Mouse (Mus musculus): ENCODE data around the gene Bid. TPM values are rescaled to one million over a fixed set of nuclear protein-coding genes. Genes with fewer than 3 reads are reported as not detected.

Gene Bid
- polyA plus RNA-seq, 1 experiment from 2014 or later: 25.1 TPM

- ATAC-seq (ENCODE audit: low FRiP score, low TSS enrichment): no peak
- H3K27me3 ChIP-seq (ENCODE audit: control insufficient read depth, insufficient read depth, low read length): no peaks in the 10 kb centered on the region
- no peak overlapping the region for H3K9ac ChIP-seq (ENCODE audit: low read depth, low read length)
- peaks cover 24% of the 10 kb centered on the region; the same call in 1 of the 2 replicates for H3K36me3 ChIP-seq (ENCODE audit: control insufficient read depth, insufficient read depth, low read length)
- H3K4me1 ChIP-seq (ENCODE audit: control insufficient read depth, insufficient read depth, low read length): no peaks in the 10 kb centered on the region
- H3K9me3 ChIP-seq (ENCODE audit: control insufficient read depth, low read length): no peaks in the 10 kb centered on the region
- WGBS: 94% methylated on average over 6 of the region's 6 CpGs
- H3K27ac ChIP-seq (ENCODE audit: low read depth, low read length): no peak overlapping the region
- no peak overlapping the region for H3K4me3 ChIP-seq (ENCODE audit: low read length)
- H3K4me2 ChIP-seq (replicated peaks; ENCODE audit: low read depth, low read length): no peak overlapping the region
Observed at GRCm38 (mm10) chr6:120952475-120952874, 35.8 kb upstream of the Bid start.

GRCm38 (mm10) chr6:120951311-120951710 lies 34.7 kb upstream of the Bid start:
- 90% methylated on average over 6 of the region's 6 CpGs for WGBS
- peaks cover 17% of the 10 kb centered on the region; the same call in 1 of the 2 replicates for H3K36me3 ChIP-seq (ENCODE audit: control insufficient read depth, insufficient read depth, low read length)
- ATAC-seq (ENCODE audit: low FRiP score, low TSS enrichment): no peak
- H3K4me1 ChIP-seq (ENCODE audit: control insufficient read depth, insufficient read depth, low read length): no peaks in the 10 kb centered on the region
- no peaks in the 10 kb centered on the region for H3K27me3 ChIP-seq (ENCODE audit: control insufficient read depth, insufficient read depth, low read length)
- H3K9me3 ChIP-seq (ENCODE audit: control insufficient read depth, low read length): no peaks in the 10 kb centered on the region
- H3K4me2 ChIP-seq (replicated peaks; ENCODE audit: low read depth, low read length): no peak overlapping the region
- no peak overlapping the region for H3K9ac ChIP-seq (ENCODE audit: low read depth, low read length)
- no peak overlapping the region for H3K27ac ChIP-seq (ENCODE audit: low read depth, low read length)
- no peak overlapping the region for H3K4me3 ChIP-seq (ENCODE audit: low read length)

GRCm38 (mm10) chr6:120945510-120945909 lies 28.9 kb upstream of the Bid start:
- Histone ChIP-seq H3K4me1 (ENCODE audit: control insufficient read depth, insufficient read depth, low read length) (no peaks in the 10 kb centered on the region), H3K4me3 (ENCODE audit: low read length) (no peak overlapping the region), H3K36me3 (ENCODE audit: control insufficient read depth, insufficient read depth, low read length) (peaks cover 8% of the 10 kb centered on the region; the same call in 1 of the 2 replicates), H3K27me3 (ENCODE audit: control insufficient read depth, insufficient read depth, low read length) (no peaks in the 10 kb centered on the region), H3K27ac (ENCODE audit: low read depth, low read length) (no peak overlapping the region), H3K9ac (ENCODE audit: low read depth, low read length) (no peak overlapping the region), H3K4me2 (replicated peaks; ENCODE audit: low read depth, low read length) (no peak overlapping the region), H3K9me3 (ENCODE audit: control insufficient read depth, low read length) (no peaks in the 10 kb centered on the region)
- no peak for ATAC-seq (ENCODE audit: low FRiP score, low TSS enrichment)
- 92% methylated on average over 9 of the region's 9 CpGs for WGBS

GRCm38 (mm10) chr6:120943964-120944363 lies 27.3 kb upstream of the Bid start:
- Histone ChIP-seq H3K36me3 (ENCODE audit: control insufficient read depth, insufficient read depth, low read length) (no peaks in the 10 kb centered on the region; the same call in 1 of the 2 replicates), H3K4me3 (ENCODE audit: low read length) (no peak overlapping the region), H3K4me1 (ENCODE audit: control insufficient read depth, insufficient read depth, low read length) (no peaks in the 10 kb centered on the region), H3K27me3 (ENCODE audit: control insufficient read depth, insufficient read depth, low read length) (no peaks in the 10 kb centered on the region), H3K27ac (ENCODE audit: low read depth, low read length) (no peak overlapping the region), H3K4me2 (replicated peaks; ENCODE audit: low read depth, low read length) (no peak overlapping the region), H3K9me3 (ENCODE audit: control insufficient read depth, low read length) (no peaks in the 10 kb centered on the region), H3K9ac (ENCODE audit: low read depth, low read length) (no peak overlapping the region)
- no peak for ATAC-seq (ENCODE audit: low FRiP score, low TSS enrichment)
- WGBS: 93% methylated on average over 5 of the region's 5 CpGs

- Histone ChIP-seq H3K27ac (ENCODE audit: low read depth, low read length) (no peak overlapping the region), H3K4me2 (replicated peaks; ENCODE audit: low read depth, low read length) (no peak overlapping the region), H3K27me3 (ENCODE audit: control insufficient read depth, insufficient read depth, low read length) (no peaks in the 10 kb centered on the region), H3K9me3 (ENCODE audit: control insufficient read depth, low read length) (no peaks in the 10 kb centered on the region), H3K4me3 (ENCODE audit: low read length) (no peak overlapping the region), H3K4me1 (ENCODE audit: control insufficient read depth, insufficient read depth, low read length) (no peaks in the 10 kb centered on the region), H3K36me3 (ENCODE audit: control insufficient read depth, insufficient read depth, low read length) (no peaks in the 10 kb centered on the region; the same call in 1 of the 2 replicates), H3K9ac (ENCODE audit: low read depth, low read length) (no peak overlapping the region)
- no peak for ATAC-seq (ENCODE audit: low FRiP score, low TSS enrichment)
- 74% methylated on average over 10 of the region's 10 CpGs for WGBS
Observed at GRCm38 (mm10) chr6:120943551-120943950, 26.9 kb upstream of the Bid start.

- Histone ChIP-seq H3K27ac (ENCODE audit: low read depth, low read length) (no peak overlapping the region), H3K4me1 (ENCODE audit: control insufficient read depth, insufficient read depth, low read length) (no peaks in the 10 kb centered on the region), H3K27me3 (ENCODE audit: control insufficient read depth, insufficient read depth, low read length) (no peaks in the 10 kb centered on the region), H3K4me3 (ENCODE audit: low read length) (no peak overlapping the region), H3K9ac (ENCODE audit: low read depth, low read length) (no peak overlapping the region), H3K36me3 (ENCODE audit: control insufficient read depth, insufficient read depth, low read length) (no peaks in the 10 kb centered on the region; the same call in 1 of the 2 replicates), H3K4me2 (replicated peaks; ENCODE audit: low read depth, low read length) (no peak overlapping the region), H3K9me3 (ENCODE audit: control insufficient read depth, low read length) (no peaks in the 10 kb centered on the region)
- WGBS: 70% methylated on average over 2 of the region's 2 CpGs
- ATAC-seq (ENCODE audit: low FRiP score, low TSS enrichment): no peak
Observed at GRCm38 (mm10) chr6:120943079-120943478, 26.4 kb upstream of the Bid start.

- Histone ChIP-seq H3K27ac (ENCODE audit: low read depth, low read length) (no peak overlapping the region), H3K9ac (ENCODE audit: low read depth, low read length) (no peak overlapping the region), H3K4me3 (ENCODE audit: low read length) (no peak overlapping the region), H3K4me1 (ENCODE audit: control insufficient read depth, insufficient read depth, low read length) (no peaks in the 10 kb centered on the region), H3K9me3 (ENCODE audit: control insufficient read depth, low read length) (no peaks in the 10 kb centered on the region), H3K4me2 (replicated peaks; ENCODE audit: low read depth, low read length) (no peak overlapping the region), H3K36me3 (ENCODE audit: control insufficient read depth, insufficient read depth, low read length) (no peaks in the 10 kb centered on the region; the same call in 1 of the 2 replicates), H3K27me3 (ENCODE audit: control insufficient read depth, insufficient read depth, low read length) (no peaks in the 10 kb centered on the region)
- WGBS: 95% methylated on average over 13 of the region's 13 CpGs
- no peak for ATAC-seq (ENCODE audit: low FRiP score, low TSS enrichment)
Observed at GRCm38 (mm10) chr6:120941575-120941974, 24.9 kb upstream of the Bid start.

GRCm38 (mm10) chr6:120941084-120941481 lies 24.4 kb upstream of the Bid start:
- Histone ChIP-seq H3K36me3 (ENCODE audit: control insufficient read depth, insufficient read depth, low read length) (no peaks in the 10 kb centered on the region; the same call in 1 of the 2 replicates), H3K27ac (ENCODE audit: low read depth, low read length) (no peak overlapping the region), H3K9ac (ENCODE audit: low read depth, low read length) (no peak overlapping the region), H3K4me1 (ENCODE audit: control insufficient read depth, insufficient read depth, low read length) (no peaks in the 10 kb centered on the region), H3K4me3 (ENCODE audit: low read length) (no peak overlapping the region), H3K27me3 (ENCODE audit: control insufficient read depth, insufficient read depth, low read length) (no peaks in the 10 kb centered on the region), H3K4me2 (replicated peaks; ENCODE audit: low read depth, low read length) (no peak overlapping the region), H3K9me3 (ENCODE audit: control insufficient read depth, low read length) (no peaks in the 10 kb centered on the region)
- 0 out of 2 replicates have a peak, but pooled peaks have one; percentile 26 for ATAC-seq (ENCODE audit: low FRiP score, low TSS enrichment)
- 63% methylated on average over 7 of the region's 7 CpGs for WGBS

- ATAC-seq (ENCODE audit: low FRiP score, low TSS enrichment): no peak
- Histone ChIP-seq H3K4me2 (replicated peaks; ENCODE audit: low read depth, low read length) (no peak overlapping the region), H3K9ac (ENCODE audit: low read depth, low read length) (no peak overlapping the region), H3K4me1 (ENCODE audit: control insufficient read depth, insufficient read depth, low read length) (no peaks in the 10 kb centered on the region), H3K4me3 (ENCODE audit: low read length) (no peak overlapping the region), H3K27ac (ENCODE audit: low read depth, low read length) (no peak overlapping the region), H3K27me3 (ENCODE audit: control insufficient read depth, insufficient read depth, low read length) (no peaks in the 10 kb centered on the region), H3K36me3 (ENCODE audit: control insufficient read depth, insufficient read depth, low read length) (no peaks in the 10 kb centered on the region; the same call in 1 of the 2 replicates), H3K9me3 (ENCODE audit: control insufficient read depth, low read length) (no peaks in the 10 kb centered on the region)
- WGBS: 83% methylated on average over 7 of the region's 7 CpGs
Observed at GRCm38 (mm10) chr6:120940446-120941083, 23.9 kb upstream of the Bid start.

Measured in kidney, embryonic 14.5 days (tissue).